Mouse (Mus musculus): ENCODE measurements at regions not wholly inside any gene's neighbourhood (a gene's known extent, or its start where the extent isn't known, plus 50 kb on each side); places are given as distances from the start of the nearest gene placed in this dataset.

DNA sequence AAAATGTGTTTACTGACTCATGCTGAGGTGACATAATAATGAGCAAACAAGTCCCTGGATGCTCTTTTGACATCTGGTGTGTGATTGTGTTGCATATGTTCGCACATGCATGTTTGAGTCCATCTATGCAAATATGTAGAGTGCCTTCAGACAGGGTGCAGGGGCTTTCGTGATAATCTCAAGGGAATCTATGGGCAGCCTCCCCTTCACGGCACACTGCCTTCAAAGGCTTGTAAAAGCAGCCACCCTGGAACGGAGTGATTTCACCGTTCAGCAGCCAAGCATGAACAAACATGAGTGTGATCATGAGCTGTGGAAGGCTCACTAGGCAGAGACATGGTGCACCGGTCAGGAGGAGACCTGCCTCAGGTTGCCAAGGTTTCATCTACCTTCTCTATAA lies 57.1 kb upstream of the Mbip start:
- no peak for DNase-seq (ENCODE audit: low spot score)

DNA sequence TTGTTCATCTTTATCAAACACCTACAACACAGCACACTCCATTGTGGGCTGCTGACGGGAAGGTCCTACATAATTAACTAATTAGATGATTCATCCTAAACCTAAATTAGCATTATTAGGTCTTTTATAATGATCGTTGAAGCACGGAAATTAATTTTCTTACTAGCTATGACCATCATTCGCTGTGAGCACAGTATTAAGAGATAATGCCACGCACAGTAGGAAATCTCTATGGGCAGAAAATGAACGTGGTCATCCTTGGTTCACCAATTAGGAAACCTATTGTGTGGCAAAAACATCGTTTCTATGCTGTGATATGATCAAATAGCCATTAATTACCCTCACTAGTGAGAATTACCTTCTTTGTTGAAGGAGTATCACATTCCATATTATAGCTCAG lies 56.4 kb upstream of the Mbip start:
- DNase-seq (ENCODE audit: low spot score), result no peak

All from testis, postnatal 10 days (tissue).